Mouse (Mus musculus): Measurements from ENCODE around the gene Rmnd1. TPM values are rescaled to one million over a fixed set of nuclear protein-coding genes. Genes with fewer than 3 reads are reported as not detected.

Gene Rmnd1
- total RNA-seq, 2 experiments from 2014 or later, result 31.6 to 34.6 TPM

- intact Hi-C loops (cut with DNase I), result no loop called here
Measured at GRCm38 (mm10) chr10:4372011-4372410, 60.2 kb downstream of the Rmnd1 start.

GRCm38 (mm10) chr10:4370105-4370504 lies 62.1 kb downstream of the Rmnd1 start:
- DNase-seq (ENCODE audit: extremely low spot score in 1 of 2, low spot score in 2 of 2), result no peak
- intact Hi-C loops (cut with DNase I), result no loop called here

More at GRCm38 (mm10) chr10:4372011-4372410, 60.2 kb downstream of the Rmnd1 start:
- peak in 1 of 2 experiments; percentile 56 for DNase-seq (ENCODE audit: extremely low spot score in 1 of 2, low spot score in 2 of 2)

GRCm38 (mm10) chr10:4364618-4365017 lies 67.6 kb downstream of the Rmnd1 start:
- DNase-seq (ENCODE audit: extremely low spot score in 1 of 2, low spot score in 2 of 2), result no peak
- intact Hi-C loops (cut with DNase I), result no loop called here

GRCm38 (mm10) chr10:4357435-4357834 lies 74.8 kb downstream of the Rmnd1 start:
- intact Hi-C loops (cut with DNase I), result no loop called here
- no peak for DNase-seq (ENCODE audit: extremely low spot score in 1 of 2, low spot score in 2 of 2)

GRCm38 (mm10) chr10:4356640-4357039 lies 75.5 kb downstream of the Rmnd1 start:
- intact Hi-C loops (cut with DNase I), result no loop called here
- no peak for DNase-seq (ENCODE audit: extremely low spot score in 1 of 2, low spot score in 2 of 2)

- intact Hi-C loops (cut with DNase I), result no loop called here
- DNase-seq (ENCODE audit: extremely low spot score in 1 of 2, low spot score in 2 of 2), result no peak
Measured at GRCm38 (mm10) chr10:4355882-4356451, 76.2 kb downstream of the Rmnd1 start.

GRCm38 (mm10) chr10:4354371-4355260 lies 77.6 kb downstream of the Rmnd1 start:
- intact Hi-C loops (cut with DNase I), result no loop called here
- no peak for DNase-seq (ENCODE audit: extremely low spot score in 1 of 2, low spot score in 2 of 2)

Other genes starting within 250 kb of the Rmnd1 start
- 10 to 100 TPM; 28.1 to 28.5 TPM for gene Akap12, start 166.0 kb downstream of the Rmnd1 start, total RNA-seq (2021)
- 1 to 10 TPM; 9.3 to 9.4 TPM for gene Zbtb2, start 44.3 kb downstream of the Rmnd1 start, total RNA-seq (2021)
- gene Armt1, start 79 bp upstream of the Rmnd1 start, total RNA-seq (2021), result 10 to 100 TPM; 10.6 to 12.3 TPM
- under 1 TPM; 0.26 to 0.43 TPM for gene Ccdc170, start 50.1 kb upstream of the Rmnd1 start, total RNA-seq (2021)
- 1 to 10 TPM; 2.3 to 3.4 TPM for gene Esr1, start 179.2 kb upstream of the Rmnd1 start, total RNA-seq (2021)

Data from left cerebral cortex, postnatal 10 days (tissue).